Mouse (Mus musculus) myocyte (in vitro differentiated cells): ENCODE results near the gene Pcbp3.

Experiments used
- E2F4 ChIP-seq: IDR thresholded peaks from one replicate; pipeline ENCODE4 v1.6.1; 2011; ENCODE audit warnings: mild to moderate bottlenecking, control low read depth, moderate library complexity; ENCODE audit not compliant: insufficient read depth
- POLR2A ChIP-seq: IDR thresholded peaks from one replicate; pipeline ENCODE4 v1.6.1; 2011; ENCODE audit warnings: low read depth, mild to moderate bottlenecking, control low read depth, moderate library complexity; ENCODE audit not compliant: insufficient read length
- USF1 ChIP-seq: IDR thresholded peaks from one replicate; pipeline ENCODE4 v1.6.1; 2011; ENCODE audit warnings: low read depth, mild to moderate bottlenecking, control low read depth, moderate library complexity

GRCm38 (mm10) chr10:76840566-76840965 is 121.1 kb downstream of the Pcbp3 start:
- TF ChIP-seq POLR2A = no peak
- TF ChIP-seq E2F4 = no peak
- TF ChIP-seq USF1 = no peak
